Mouse (Mus musculus) liver, embryonic 14.5 days (tissue): ENCODE data around the gene Tacc2. TPM values are rescaled to one million over a fixed set of nuclear protein-coding genes. Genes with fewer than 3 reads are reported as not detected.

Experiments
- ATAC-seq: fragments of 200-750 bp; cut with Nextera tagmentation; 2 replicates; pipeline ENCODE4 v1.8.0; 2017; ENCODE audit warnings: moderate number of reproducible peaks, mild to moderate bottlenecking, moderate library complexity; ENCODE audit not compliant: insufficient read depth
- DNase-seq, 3 experiments: peaks; one replicate each; pipeline ENCODE4 v3.0.0-alpha.2; 2012 to 2013; ENCODE audit warnings: low read depth in 3 of 3, low spot score in 3 of 3
- H3K27ac ChIP-seq: fragments of 300-500 bp; sonication (generic); 2 replicates; pipeline ENCODE4 v1.5.1; 2014; ENCODE audit warnings: moderate library complexity, mild to moderate bottlenecking, control low read depth, inconsistent platforms
- H3K27me3 ChIP-seq: fragments of 300-500 bp; sonication (generic); 2 replicates; pipeline ENCODE4 v1.6.1; 2014; ENCODE audit warnings: mild to moderate bottlenecking, low read length, moderate library complexity; ENCODE audit not compliant: control insufficient read depth, insufficient read depth
- H3K36me3 ChIP-seq: fragments of 300-500 bp; sonication (generic); replicated peaks from 2 replicates; pipeline ENCODE4 v1.6.1; 2014; ENCODE audit warnings: low read depth; ENCODE audit not compliant: control insufficient read depth, insufficient read depth
- H3K4me1 ChIP-seq, 2 experiments: fragments of 200-500 bp in 1 of 2; fragments of 300-500 bp in 1 of 2; sonication (generic) in 1 of 2; replicated peaks; 2 replicates each; pipeline ENCODE4 v1.6.1; 2012 to 2014; ENCODE audit warnings: antibody characterized with exemption in 1 of 2, inconsistent platforms in 1 of 2, low read length in 1 of 2; ENCODE audit not compliant: control insufficient read depth in 2 of 2, insufficient read depth in 2 of 2
- H3K4me2 ChIP-seq: fragments of 300-500 bp; sonication (generic); 2 replicates; pipeline ENCODE4 v1.6.1; 2014; ENCODE audit warnings: low read depth, mild to moderate bottlenecking, control low read depth, moderate library complexity
- H3K4me3 ChIP-seq, 2 experiments: fragments of 200-500 bp in 1 of 2; fragments of 300-500 bp in 1 of 2; sonication (generic) in 1 of 2; 2 replicates each; pipeline ENCODE4 v1.5.1; 2012 to 2014; ENCODE audit warnings: low read depth in 2 of 2, low read length in 2 of 2, mild to moderate bottlenecking in 2 of 2, control low read depth in 1 of 2, inconsistent platforms in 1 of 2, moderate library complexity in 1 of 2; ENCODE audit not compliant: insufficient read depth in 1 of 2
- H3K9ac ChIP-seq: fragments of 300-500 bp; sonication (generic); replicated peaks from 2 replicates; pipeline ENCODE4 v1.6.1; 2014; ENCODE audit warnings: mild to moderate bottlenecking, control low read depth, moderate library complexity
- H3K9me3 ChIP-seq: fragments of 300-500 bp; sonication (generic); 2 replicates; pipeline ENCODE4 v1.6.1; 2016; ENCODE audit warnings: low read length, mixed read lengths; ENCODE audit not compliant: control insufficient read depth
- CTCF ChIP-seq: IDR thresholded peaks from 2 replicates; pipeline ENCODE4 v1.5.1; 2016; ENCODE audit warnings: antibody characterized with exemption, low read depth, control low read depth
- EP300 ChIP-seq: IDR thresholded peaks from 2 replicates; pipeline ENCODE4 v1.6.1; 2016; ENCODE audit warnings: antibody characterized with exemption, low read depth
- WGBS: fragments of 180-500 bp; shearing (Covaris S2); extraction: QIAGEN DNeasy Blood & Tissue Kit; methylation state at CpG from one replicate; pipeline ENCODE4 v1.1.7; 2014; ENCODE audit not compliant: insufficient replicate concordance; 5-methylcytosine and 5-hydroxymethylcytosine counted together
- polyA plus RNA-seq, 2 experiments: library from polyadenylated mRNA; depleted of rRNA in 1 of 2; stranded (reverse) in 1 of 2; unstranded in 1 of 2; fragments of >200 nt; fragmentation: Nextera tagmentation in 1 of 2; extraction: Ambion mirVana in 1 of 2; gene quantifications; 2 replicates each; pipeline versions ENCODE4 v1.2.1 to v1.2.3; 2012 to 2014

Gene Tacc2
- polyA plus RNA-seq, 2 experiments, result 2.0 to 2.4 TPM

DNA sequence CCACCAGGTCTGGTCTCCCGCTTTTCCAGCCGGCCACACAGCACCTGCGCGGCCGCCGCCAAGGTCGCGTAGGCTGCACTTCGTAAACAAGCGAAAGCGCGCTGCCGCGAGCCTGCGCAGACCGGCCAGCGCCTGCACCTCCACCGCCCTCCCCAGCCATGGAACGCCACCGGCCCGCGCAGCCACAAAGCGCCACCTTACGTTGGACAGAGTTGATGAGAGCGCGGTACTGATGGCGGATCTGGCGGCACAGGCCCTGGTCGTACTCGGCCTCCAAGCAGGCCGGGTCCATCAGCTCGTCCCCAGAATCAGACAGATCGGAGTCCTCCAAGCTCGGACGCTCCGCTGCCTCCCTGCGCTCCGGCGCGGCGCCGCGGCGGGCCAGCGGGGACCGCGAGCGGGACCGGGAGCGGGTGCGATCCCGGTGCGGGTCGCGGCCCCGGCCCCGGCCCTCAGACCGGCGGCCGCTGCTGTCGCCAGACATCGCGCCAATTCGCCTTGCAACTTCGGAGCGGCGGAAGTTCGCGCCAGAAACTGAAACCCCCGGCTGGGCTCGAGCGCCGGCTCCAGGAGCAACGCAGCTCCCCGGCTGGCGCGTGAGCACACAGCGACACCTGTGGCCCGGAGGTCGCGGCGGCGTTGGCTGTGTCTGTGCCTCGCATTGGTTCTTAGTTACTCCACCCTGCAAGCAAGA, 30.3 kb upstream of the Tacc2 start:
- no peaks in the 10 kb centered on the region for H3K27me3 ChIP-seq
- H3K4me2 ChIP-seq, result peak overlapping the region; percentile 86
- no peaks in the 10 kb centered on the region for H3K9me3 ChIP-seq
- ATAC-seq, result peak; percentile 95
- H3K36me3 ChIP-seq, result peaks cover 30% of the 10 kb centered on the region
- peak overlapping the region; percentile 79 to 93 for H3K4me3 ChIP-seq
- peak; percentile 78 to 84 (median 82) for DNase-seq
- peaks cover 11 to 13% of the 10 kb centered on the region in 2 experiments for H3K4me1 ChIP-seq
- H3K9ac ChIP-seq, result peak overlapping the region; percentile 97
- WGBS, result under 1% methylated on average over 78 of the region's 84 CpGs
- peak; percentile 95 for TF ChIP-seq CTCF
- 0 out of 2 replicates have a peak, but pooled peaks have one; percentile 16 for TF ChIP-seq EP300
- H3K27ac ChIP-seq, result peak overlapping the region; percentile 95

DNA sequence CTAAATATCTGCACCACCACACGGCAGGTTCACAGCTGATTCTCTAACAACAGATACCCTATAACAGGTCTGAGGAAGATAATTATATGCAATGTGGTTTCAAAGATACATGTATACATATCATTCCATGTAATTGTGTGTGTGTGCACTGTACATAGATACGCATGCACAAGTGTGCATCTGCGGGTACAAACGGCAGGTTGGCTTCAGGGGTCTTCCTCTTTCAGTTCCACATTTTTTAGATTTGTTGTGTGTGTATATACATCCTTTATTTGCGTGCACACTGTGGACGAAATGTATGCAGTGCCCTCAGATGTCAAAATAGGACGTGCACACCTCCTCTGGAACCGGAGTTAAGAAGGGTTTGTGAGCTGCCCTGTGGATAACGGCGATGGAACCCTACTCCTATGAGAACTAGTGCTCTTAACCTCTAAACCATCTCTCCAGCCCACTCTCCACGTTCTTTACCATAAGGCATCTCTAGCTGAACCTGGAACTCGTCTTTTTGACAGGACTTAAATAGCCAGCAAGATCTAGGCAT, 29.5 kb upstream of the Tacc2 start:
- WGBS, result 66% methylated on average over 12 of the region's 12 CpGs
- H3K27ac ChIP-seq, result no peak overlapping the region
- H3K9ac ChIP-seq, result no peak overlapping the region
- H3K9me3 ChIP-seq, result no peaks in the 10 kb centered on the region
- H3K36me3 ChIP-seq, result peaks cover 23% of the 10 kb centered on the region
- peak overlapping the region; percentile 86 for H3K4me2 ChIP-seq
- ATAC-seq (no peak), DNase-seq (no peak)
- TF ChIP-seq EP300, result no peak
- TF ChIP-seq CTCF, result no peak
- H3K27me3 ChIP-seq, result no peaks in the 10 kb centered on the region
- H3K4me1 ChIP-seq, result peaks cover 11 to 13% of the 10 kb centered on the region in 2 experiments
- peak overlapping the region in 1 of 2 experiments; percentile 93; a peak in 2 of 4 replicates for H3K4me3 ChIP-seq

DNA sequence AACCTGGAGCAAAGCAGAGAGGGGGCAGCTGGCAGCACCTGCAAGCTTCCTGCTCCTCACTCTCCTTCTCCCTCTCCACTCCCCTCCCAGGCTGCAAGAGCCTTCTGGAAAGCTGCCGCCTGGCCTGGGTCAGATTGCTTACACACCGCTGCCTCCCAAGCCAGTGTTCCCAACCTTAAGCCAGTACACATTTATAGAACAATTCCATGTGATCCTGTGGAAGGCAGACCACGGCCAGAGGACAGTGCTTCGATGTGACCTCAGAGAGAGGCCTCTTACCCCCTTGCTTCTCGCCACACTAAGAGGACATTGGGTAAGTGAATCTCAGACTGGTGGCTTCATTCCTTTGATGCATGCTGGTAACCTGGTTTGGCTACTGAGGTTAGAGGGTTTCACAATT, 24.5 kb upstream of the Tacc2 start:
- Histone ChIP-seq H3K4me2 (no peak overlapping the region), H3K9me3 (no peaks in the 10 kb centered on the region), H3K4me1 (peaks cover 0 to under 1% of the 10 kb centered on the region in 2 experiments; a peak in 2 of 4 replicates), H3K4me3 (no peak overlapping the region), H3K27ac (no peak overlapping the region), H3K9ac (no peak overlapping the region), H3K36me3 (no peaks in the 10 kb centered on the region), H3K27me3 (no peaks in the 10 kb centered on the region)
- no peak for ATAC-seq
- TF ChIP-seq EP300, result no peak
- TF ChIP-seq CTCF, result no peak
- no peak for DNase-seq
- WGBS, result 67% methylated on average over 5 of the region's 5 CpGs

DNA sequence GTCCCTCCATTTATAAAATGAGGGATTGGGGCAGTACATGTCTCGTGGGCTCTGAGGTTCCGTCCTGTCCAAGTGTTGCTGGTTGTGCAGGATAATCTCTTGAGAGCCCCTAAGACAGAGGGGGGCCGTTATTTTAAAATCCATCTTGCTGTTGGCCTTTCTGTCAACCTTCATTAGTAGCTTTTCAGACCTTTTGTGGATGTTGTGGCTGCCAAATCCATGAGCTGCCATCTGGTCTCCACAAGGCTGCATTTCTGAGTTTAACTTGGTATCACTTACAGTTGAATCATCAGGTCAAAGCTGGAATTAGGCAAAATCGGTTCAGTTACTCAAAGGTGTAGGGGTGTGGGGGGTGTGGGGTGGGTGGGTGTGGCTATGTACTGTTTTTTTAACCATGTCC, 23.9 kb upstream of the Tacc2 start:
- Histone ChIP-seq H3K27me3 (no peaks in the 10 kb centered on the region), H3K4me1 (no peaks in the 10 kb centered on the region), H3K9ac (no peak overlapping the region), H3K4me2 (no peak overlapping the region), H3K27ac (no peak overlapping the region), H3K9me3 (no peaks in the 10 kb centered on the region), H3K36me3 (no peaks in the 10 kb centered on the region), H3K4me3 (no peak overlapping the region)
- ATAC-seq (no peak), DNase-seq (no peak)
- TF ChIP-seq CTCF, result no peak
- TF ChIP-seq EP300, result no peak
- 59% methylated on average over 4 of the region's 4 CpGs for WGBS

DNA sequence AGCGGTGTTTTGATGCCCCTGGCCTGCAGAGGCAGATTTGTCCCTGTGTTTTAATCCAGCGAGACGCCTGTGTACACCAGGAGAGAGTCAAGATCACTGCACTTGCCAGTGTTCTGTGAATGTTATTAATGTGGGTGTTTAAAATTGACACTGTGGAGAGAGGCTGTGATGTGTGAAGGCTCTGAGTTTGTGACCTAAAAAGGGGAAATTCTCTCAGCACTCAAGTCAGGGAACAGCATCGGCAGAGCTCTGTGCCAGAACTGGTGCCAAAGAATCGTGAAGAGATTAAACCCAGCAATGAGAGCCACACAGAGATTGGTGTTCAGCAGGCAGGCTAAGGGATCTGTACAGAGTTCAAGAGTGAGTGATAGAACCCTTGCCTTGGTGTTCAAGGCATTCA, 21.6 kb upstream of the Tacc2 start:
- no peak for DNase-seq
- no peaks in the 10 kb centered on the region for H3K9me3 ChIP-seq
- no peaks in the 10 kb centered on the region for H3K36me3 ChIP-seq
- no peaks in the 10 kb centered on the region for H3K27me3 ChIP-seq
- H3K27ac ChIP-seq, result no peak overlapping the region
- TF ChIP-seq EP300 (no peak), CTCF (no peak)
- no peak overlapping the region for H3K4me2 ChIP-seq
- H3K4me1 ChIP-seq, result peaks cover 0 to 1% of the 10 kb centered on the region in 2 experiments; a peak in 2 of 4 replicates
- H3K9ac ChIP-seq, result no peak overlapping the region
- H3K4me3 ChIP-seq, result no peak overlapping the region
- no peak for ATAC-seq
- WGBS, result 71% methylated on average over 5 of the region's 5 CpGs
